Mouse (Mus musculus): ENCODE data around the gene Cbll1.

DNA sequence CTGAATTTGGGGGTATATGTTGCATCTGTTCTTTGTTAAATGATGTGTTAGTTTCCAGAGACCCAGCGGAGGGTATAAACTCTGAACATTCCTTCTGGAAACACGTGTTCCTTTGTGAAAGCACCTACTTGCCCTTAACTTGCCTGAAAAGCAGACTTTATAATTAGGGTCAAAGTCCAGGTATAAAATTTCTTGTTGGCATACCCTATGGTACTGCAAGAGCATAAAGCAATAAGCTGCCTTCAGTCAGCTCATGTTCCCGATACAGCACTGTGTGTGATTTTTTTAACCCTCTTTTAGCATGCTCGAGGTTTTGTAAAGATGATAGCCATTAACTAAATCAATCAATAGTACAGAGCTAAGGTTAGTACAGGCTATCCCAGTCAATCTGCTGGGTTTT lies 36.8 kb downstream of the Cbll1 start:
- TF ChIP-seq CTCF (IDR thresholded peaks at IDR 0.05; ENCODE audit: low read depth, low read length) (no peak), POLR2A (IDR thresholded peaks at IDR 0.05; ENCODE audit: extremely low read depth, insufficient read depth, low read length) (no peak)
